8 mouse cellular contexts compared by ENCODE assay signal in genomic region chr7:92967381-92968127, GRCm38 (mm10).
DNase-seq lines count a peak whose midpoint lies in the region; ATAC-seq and TF ChIP-seq lines count a peak whose summit lies in the region.

No protein-coding gene starts in this region.

- peak; percentile 95 for ATAC-seq in megakaryocyte progenitor cell, adult 5-6 weeks (replicated peaks; ENCODE audit: poor library complexity)
- no peak for ATAC-seq in intestine, embryonic 16.5 days

- TF ChIP-seq CTCF in kidney, adult 2 months (conservative IDR thresholded peaks at IDR 0.05; ENCODE audit: insufficient read depth, insufficient read length, low read depth, low read length): peak; percentile 44
- TF ChIP-seq CTCF in cerebellum, adult 2 months (IDR thresholded peaks at IDR 0.05; ENCODE audit: borderline replicate concordance, insufficient read depth, low read depth, low read length): peak; percentile 78

- 64% methylated on average over 10 of the region's 10 CpGs for WGBS in kidney, adult 2 months
- 62% methylated on average over 10 of the region's 10 CpGs for WGBS in cerebellum, adult 2 months
- 72% methylated on average over 10 of the region's 10 CpGs for WGBS in intestine, embryonic 16.5 days

- no peaks in the 10 kb centered on the region for H3K36me3 ChIP-seq in kidney, adult 2 months (ENCODE audit: control insufficient read depth, insufficient read depth, low read length)
- no peaks in the 10 kb centered on the region for H3K36me3 ChIP-seq in intestine, embryonic 16.5 days (ENCODE audit: control insufficient read depth, insufficient read depth, low read length)

- no peaks in the 10 kb centered on the region for H3K27me3 ChIP-seq in kidney, adult 2 months (replicated peaks; ENCODE audit: control insufficient read depth, insufficient read depth, low read length)
- no peaks in the 10 kb centered on the region for H3K27me3 ChIP-seq in cerebellum, adult 2 months (ENCODE audit: control insufficient read depth, insufficient read depth, low read length)
- no peaks in the 10 kb centered on the region for H3K27me3 ChIP-seq in intestine, embryonic 16.5 days (replicated peaks; ENCODE audit: control insufficient read depth, insufficient read depth, low read length)

- no peak overlapping the region for H3K9ac ChIP-seq in intestine, embryonic 16.5 days (ENCODE audit: low read depth, low read length)

- no peak overlapping the region for H3K4me3 ChIP-seq in kidney, adult 2 months (ENCODE audit: insufficient read depth, low read depth, low read length)
- no peak overlapping the region for H3K4me3 ChIP-seq in cerebellum, adult 2 months (replicated peaks; ENCODE audit: insufficient read depth, low read depth, low read length)
- no peak overlapping the region for H3K4me3 ChIP-seq in intestine, embryonic 16.5 days (ENCODE audit: low read length)

- H3K9me3 ChIP-seq in intestine, embryonic 16.5 days (ENCODE audit: control insufficient read depth, low read length): no peaks in the 10 kb centered on the region

- no peak overlapping the region for H3K27ac ChIP-seq in kidney, adult 2 months (ENCODE audit: insufficient read depth, low read depth, low read length)
- no peak overlapping the region for H3K27ac ChIP-seq in cerebellum, adult 2 months (ENCODE audit: insufficient read depth, low read length)
- no peak overlapping the region for H3K27ac ChIP-seq in intestine, embryonic 16.5 days (ENCODE audit: low read length)

- no peak overlapping the region for H3K4me2 ChIP-seq in intestine, embryonic 16.5 days (ENCODE audit: low read depth, low read length)

- no peaks in the 10 kb centered on the region for H3K4me1 ChIP-seq in kidney, adult 2 months (ENCODE audit: control insufficient read depth, insufficient read depth, low read length)
- no peaks in the 10 kb centered on the region for H3K4me1 ChIP-seq in cerebellum, adult 2 months (ENCODE audit: control insufficient read depth, insufficient read depth, low read length)
- no peaks in the 10 kb centered on the region for H3K4me1 ChIP-seq in intestine, embryonic 16.5 days (ENCODE audit: control insufficient read depth, insufficient read depth, low read length)

- no peak for TF ChIP-seq POLR2A in kidney, adult 2 months (IDR thresholded peaks at IDR 0.05; ENCODE audit: low read depth, low read length)
- TF ChIP-seq POLR2A in cerebellum, adult 2 months (IDR thresholded peaks at IDR 0.05; ENCODE audit: borderline replicate concordance, insufficient read depth, low read length): no peak

- DNase-seq in kidney, adult 2 months: peak; percentile 26
- DNase-seq in kidney, adult 11 months: no peak
- DNase-seq in cerebellum, adult 2 months: peak; percentile 39 to 42
- DNase-seq in forelimb bud, embryonic 11.5 days (ENCODE audit: low read depth, low spot score): peak; percentile 31
- peak; percentile 10 to 67 for DNase-seq in layer of hippocampus, adult 18-20 months (ENCODE audit: low spot score in 2 of 2)
- no peak for DNase-seq in spleen, postnatal 4 days (ENCODE audit: low spot score in 2 of 2)

Comparison
In these comparisons a context has a peak if more than half of its experiments do, and no peak if none do; other contexts are left out.
1. DNase-seq: peak in kidney, adult 2 months (single experiment), cerebellum, adult 2 months (2 of 2), forelimb bud, embryonic 11.5 days (single experiment) and layer of hippocampus, adult 18-20 months (2 of 2); none in kidney, adult 11 months (single experiment) and spleen, postnatal 4 days (0 of 2).